Mouse (Mus musculus) A20 (cell line): ENCODE measurements around the gene Mtmr14.

Source experiments
- DNase-seq: peaks from one replicate; pipeline ENCODE4 v3.0.0-alpha.2; 2011; ENCODE audit warnings: low read depth, low spot score

Gene Mtmr14

GRCm38 (mm10) chr6:113237542-113238270 lies at the start of gene Mtmr14:
Gene Mtmr14 (plus strand): TSS chr6:113237843.
- DNase-seq, result peak; percentile 100

GRCm38 (mm10) chr6:113193765-113194460 lies 43.7 kb upstream of the Mtmr14 start:
- no peak for DNase-seq

- DNase-seq, result no peak
Observed at GRCm38 (mm10) chr6:113194517-113194840, 43.2 kb upstream of the Mtmr14 start.

GRCm38 (mm10) chr6:113194841-113195595 lies 42.6 kb upstream of the Mtmr14 start, which contains the start of gene Lhfpl4:
Gene Lhfpl4 (minus strand): TSS chr6:113195384.
- no peak for DNase-seq

GRCm38 (mm10) chr6:113195596-113195992 lies 42.0 kb upstream of the Mtmr14 start:
- DNase-seq, result no peak

GRCm38 (mm10) chr6:113216280-113216679 lies 21.4 kb upstream of the Mtmr14 start:
- no peak for DNase-seq

- DNase-seq, result peak; percentile 94
Observed at GRCm38 (mm10) chr6:113225798-113226197, 11.8 kb upstream of the Mtmr14 start.

GRCm38 (mm10) chr6:113226705-113227104 lies 10.9 kb upstream of the Mtmr14 start:
- DNase-seq, result peak; percentile 82

GRCm38 (mm10) chr6:113235141-113235540 lies 2.5 kb upstream of the Mtmr14 start:
- peak; percentile 91 for DNase-seq

- peak; percentile 60 for DNase-seq
Observed at GRCm38 (mm10) chr6:113238442-113238841, 799 bp downstream of the Mtmr14 start.

GRCm38 (mm10) chr6:113242753-113243152 lies 5.1 kb downstream of the Mtmr14 start:
- DNase-seq, result no peak

GRCm38 (mm10) chr6:113245585-113245984 lies 7.9 kb downstream of the Mtmr14 start:
- DNase-seq, result peak; percentile 58

GRCm38 (mm10) chr6:113250786-113251185 lies 13.1 kb downstream of the Mtmr14 start:
- DNase-seq, result no peak

- DNase-seq, result peak; percentile 34
Observed at GRCm38 (mm10) chr6:113251921-113252320, 14.3 kb downstream of the Mtmr14 start.

GRCm38 (mm10) chr6:113254899-113255298 lies 17.3 kb downstream of the Mtmr14 start:
- DNase-seq, result no peak

GRCm38 (mm10) chr6:113261174-113261858 lies 23.7 kb downstream of the Mtmr14 start:
- DNase-seq, result peak; percentile 63

- DNase-seq, result no peak
Observed at GRCm38 (mm10) chr6:113263531-113263930, 25.9 kb downstream of the Mtmr14 start.

- DNase-seq, result no peak
Observed at GRCm38 (mm10) chr6:113264429-113264828, 26.8 kb downstream of the Mtmr14 start.

GRCm38 (mm10) chr6:113266996-113267655 lies 29.5 kb downstream of the Mtmr14 start:
- DNase-seq, result no peak

- no peak for DNase-seq
Observed at GRCm38 (mm10) chr6:113267988-113268387, 30.3 kb downstream of the Mtmr14 start.

GRCm38 (mm10) chr6:113272365-113272764 lies 34.7 kb downstream of the Mtmr14 start:
- DNase-seq, result no peak
